Mouse (Mus musculus): ENCODE results near the gene Med12l. TPM values are rescaled to one million over a fixed set of nuclear protein-coding genes. Genes with fewer than 3 reads are reported as not detected.
"Not testable (repeated sequence)": the region's sequence is repeated elsewhere in the genome, so short reads cannot be mapped to it uniquely, and the experiment has no call there.

Gene Med12l
- polyA plus RNA-seq, 1 experiment from 2014 or later = 6.5 TPM

- no peak overlapping the region for H3K9ac ChIP-seq (replicated peaks; ENCODE audit: low read length)
- no peak for ATAC-seq (ENCODE audit: low FRiP score, low TSS enrichment)
Measured at GRCm38 (mm10) chr3:59131966-59132365, 126.3 kb downstream of the Med12l start.

GRCm38 (mm10) chr3:59133189-59133588, 127.6 kb downstream of the Med12l start:
- Histone ChIP-seq H3K27me3 (ENCODE audit: control insufficient read depth, insufficient read depth, low read length) (no peaks in the 10 kb centered on the region), H3K36me3 (ENCODE audit: control insufficient read depth, insufficient read depth, low read length) (no peaks in the 10 kb centered on the region), H3K4me1 (ENCODE audit: control insufficient read depth, insufficient read depth, low read length) (no peaks in the 10 kb centered on the region), H3K4me2 (ENCODE audit: low read length) (no peak overlapping the region), H3K4me3 (replicated peaks; ENCODE audit: low read depth, low read length) (no peak overlapping the region), H3K27ac (replicated peaks; ENCODE audit: low read depth, low read length) (no peak overlapping the region), H3K9me3 (ENCODE audit: control insufficient read depth, low read length) (no peaks in the 10 kb centered on the region), H3K9ac (replicated peaks; ENCODE audit: low read length) (no peak overlapping the region)
- ATAC-seq (ENCODE audit: low FRiP score, low TSS enrichment) = no peak
- no peak for DNase-seq
- 92% methylated on average over 5 of the region's 5 CpGs for WGBS

More at GRCm38 (mm10) chr3:59131966-59132365, 126.3 kb downstream of the Med12l start:
- no peaks in the 10 kb centered on the region for H3K36me3 ChIP-seq (ENCODE audit: control insufficient read depth, insufficient read depth, low read length)
- no peaks in the 10 kb centered on the region for H3K27me3 ChIP-seq (ENCODE audit: control insufficient read depth, insufficient read depth, low read length)
- H3K27ac ChIP-seq (replicated peaks; ENCODE audit: low read depth, low read length) = no peak overlapping the region
- no peaks in the 10 kb centered on the region for H3K4me1 ChIP-seq (ENCODE audit: control insufficient read depth, insufficient read depth, low read length)
- WGBS = 92% methylated on average over 4 of the region's 4 CpGs
- H3K4me3 ChIP-seq (replicated peaks; ENCODE audit: low read depth, low read length) = no peak overlapping the region
- DNase-seq = no peak
- H3K9me3 ChIP-seq (ENCODE audit: control insufficient read depth, low read length) = no peaks in the 10 kb centered on the region
- H3K4me2 ChIP-seq (ENCODE audit: low read length) = no peak overlapping the region

DNA sequence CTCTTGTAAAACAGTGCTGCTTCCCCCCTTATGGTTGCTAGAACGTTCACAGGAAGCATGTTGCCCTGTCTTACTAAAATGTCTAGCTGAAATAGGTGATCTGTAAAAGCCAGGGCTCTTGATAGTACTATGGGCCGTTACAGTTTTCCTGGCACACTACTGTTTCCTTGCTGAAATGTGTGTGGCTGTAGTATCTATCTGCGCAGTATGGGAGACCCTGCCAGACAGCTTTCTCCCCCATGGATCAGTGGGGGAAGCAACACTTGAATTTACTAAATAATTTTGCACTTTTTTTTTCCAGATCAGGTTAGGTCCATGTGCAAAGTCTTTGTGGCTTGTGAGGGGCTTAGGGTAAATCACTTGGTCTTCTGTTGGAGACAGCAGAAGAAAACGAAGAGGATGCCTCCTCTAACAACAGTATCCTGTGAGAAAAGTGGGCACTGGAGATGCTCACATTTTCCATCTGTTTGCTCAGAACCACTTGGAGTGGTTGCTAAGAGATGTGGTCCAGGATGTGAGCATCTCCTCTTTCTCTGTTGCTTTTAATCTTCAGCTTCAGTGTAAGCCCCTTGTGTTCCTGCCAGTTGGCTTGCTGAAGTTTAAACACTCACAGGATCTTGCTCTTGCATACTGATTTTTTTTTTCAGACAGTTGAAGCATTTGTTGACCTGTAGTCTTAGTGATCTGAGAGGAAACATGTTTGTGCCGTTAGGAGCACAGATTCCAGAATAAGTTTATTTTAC, 130.5 kb downstream of the Med12l start:
- no peak for ATAC-seq (ENCODE audit: low FRiP score, low TSS enrichment)
- no peak overlapping the region for H3K27ac ChIP-seq (replicated peaks; ENCODE audit: low read depth, low read length)
- no peaks in the 10 kb centered on the region for H3K4me1 ChIP-seq (ENCODE audit: control insufficient read depth, insufficient read depth, low read length)
- WGBS = 79% methylated on average over 5 of the region's 5 CpGs
- H3K9ac ChIP-seq (replicated peaks; ENCODE audit: low read length) = no peak overlapping the region
- no peaks in the 10 kb centered on the region for H3K27me3 ChIP-seq (ENCODE audit: control insufficient read depth, insufficient read depth, low read length)
- peak; percentile 17 for DNase-seq
- no peaks in the 10 kb centered on the region for H3K9me3 ChIP-seq (ENCODE audit: control insufficient read depth, low read length)
- H3K4me3 ChIP-seq (replicated peaks; ENCODE audit: low read depth, low read length) = no peak overlapping the region
- H3K4me2 ChIP-seq (ENCODE audit: low read length) = no peak overlapping the region
- no peaks in the 10 kb centered on the region for H3K36me3 ChIP-seq (ENCODE audit: control insufficient read depth, insufficient read depth, low read length)

- WGBS = 87% methylated on average over 12 of the region's 12 CpGs
Measured at GRCm38 (mm10) chr3:59138946-59139468, 133.4 kb downstream of the Med12l start.

GRCm38 (mm10) chr3:59139651-59140051, 134.0 kb downstream of the Med12l start:
- Histone ChIP-seq H3K4me1 (ENCODE audit: control insufficient read depth, insufficient read depth, low read length) (no peaks in the 10 kb centered on the region), H3K4me2 (ENCODE audit: low read length) (no peak overlapping the region), H3K36me3 (ENCODE audit: control insufficient read depth, insufficient read depth, low read length) (no peaks in the 10 kb centered on the region), H3K27me3 (ENCODE audit: control insufficient read depth, insufficient read depth, low read length) (no peaks in the 10 kb centered on the region), H3K9ac (replicated peaks; ENCODE audit: low read length) (no peak overlapping the region), H3K9me3 (ENCODE audit: control insufficient read depth, low read length) (no peaks in the 10 kb centered on the region), H3K27ac (replicated peaks; ENCODE audit: low read depth, low read length) (no peak overlapping the region), H3K4me3 (replicated peaks; ENCODE audit: low read depth, low read length) (no peak overlapping the region)
- DNase-seq (no peak), ATAC-seq (ENCODE audit: low FRiP score, low TSS enrichment) (no peak)

More at GRCm38 (mm10) chr3:59138946-59139468, 133.4 kb downstream of the Med12l start:
- Histone ChIP-seq H3K4me2 (ENCODE audit: low read length) (no peak overlapping the region), H3K4me3 (replicated peaks; ENCODE audit: low read depth, low read length) (no peak overlapping the region), H3K36me3 (ENCODE audit: control insufficient read depth, insufficient read depth, low read length) (no peaks in the 10 kb centered on the region), H3K27ac (replicated peaks; ENCODE audit: low read depth, low read length) (no peak overlapping the region), H3K9ac (replicated peaks; ENCODE audit: low read length) (no peak overlapping the region), H3K27me3 (ENCODE audit: control insufficient read depth, insufficient read depth, low read length) (no peaks in the 10 kb centered on the region), H3K4me1 (ENCODE audit: control insufficient read depth, insufficient read depth, low read length) (no peaks in the 10 kb centered on the region), H3K9me3 (ENCODE audit: control insufficient read depth, low read length) (no peaks in the 10 kb centered on the region)
- ATAC-seq (ENCODE audit: low FRiP score, low TSS enrichment) (no peak), DNase-seq (no peak)

- no peak overlapping the region for H3K27ac ChIP-seq (replicated peaks; ENCODE audit: low read depth, low read length)
- H3K27me3 ChIP-seq (ENCODE audit: control insufficient read depth, insufficient read depth, low read length) = no peaks in the 10 kb centered on the region
- WGBS = 89% methylated on average over 2 of the region's 2 CpGs
- no peak for ATAC-seq (ENCODE audit: low FRiP score, low TSS enrichment)
- H3K4me1 ChIP-seq (ENCODE audit: control insufficient read depth, insufficient read depth, low read length) = no peaks in the 10 kb centered on the region
- H3K9me3 ChIP-seq (ENCODE audit: control insufficient read depth, low read length) = no peaks in the 10 kb centered on the region
- H3K9ac ChIP-seq (replicated peaks; ENCODE audit: low read length) = no peak overlapping the region
- DNase-seq = no peak
- H3K4me2 ChIP-seq (ENCODE audit: low read length) = no peak overlapping the region
- no peaks in the 10 kb centered on the region for H3K36me3 ChIP-seq (ENCODE audit: control insufficient read depth, insufficient read depth, low read length)
- no peak overlapping the region for H3K4me3 ChIP-seq (replicated peaks; ENCODE audit: low read depth, low read length)
Measured at GRCm38 (mm10) chr3:59140115-59140514, 134.5 kb downstream of the Med12l start.

DNA sequence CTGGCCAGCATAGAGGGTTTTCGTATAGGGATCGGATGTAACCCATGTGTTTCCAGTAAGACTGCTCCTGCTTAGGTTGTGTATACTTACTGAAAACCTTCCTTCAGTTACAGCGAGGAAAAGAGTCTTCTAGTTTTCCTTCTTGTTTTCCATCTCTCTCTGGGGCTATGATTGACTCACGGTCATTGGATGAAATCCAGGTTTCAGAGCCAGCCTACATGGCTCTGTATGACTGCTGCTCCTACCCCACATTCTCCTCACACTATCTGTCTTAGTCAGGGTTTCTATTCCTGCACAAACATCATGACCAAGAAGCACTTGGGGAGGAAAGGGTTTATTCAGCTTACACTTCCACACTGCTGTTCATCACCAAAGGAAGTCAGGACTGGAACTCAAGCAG, 135.3 kb downstream of the Med12l start:
- WGBS = 99% methylated on average over 4 of the region's 4 CpGs
- not testable (repeated sequence) for H3K27me3 ChIP-seq (ENCODE audit: control insufficient read depth, insufficient read depth, low read length); H3K27ac ChIP-seq (replicated peaks; ENCODE audit: low read depth, low read length); H3K9ac ChIP-seq (replicated peaks; ENCODE audit: low read length); H3K4me2 ChIP-seq (ENCODE audit: low read length); H3K4me1 ChIP-seq (ENCODE audit: control insufficient read depth, insufficient read depth, low read length); DNase-seq; H3K9me3 ChIP-seq (ENCODE audit: control insufficient read depth, low read length); H3K36me3 ChIP-seq (ENCODE audit: control insufficient read depth, insufficient read depth, low read length); H3K4me3 ChIP-seq (replicated peaks; ENCODE audit: low read depth, low read length); ATAC-seq (ENCODE audit: low FRiP score, low TSS enrichment)

DNA sequence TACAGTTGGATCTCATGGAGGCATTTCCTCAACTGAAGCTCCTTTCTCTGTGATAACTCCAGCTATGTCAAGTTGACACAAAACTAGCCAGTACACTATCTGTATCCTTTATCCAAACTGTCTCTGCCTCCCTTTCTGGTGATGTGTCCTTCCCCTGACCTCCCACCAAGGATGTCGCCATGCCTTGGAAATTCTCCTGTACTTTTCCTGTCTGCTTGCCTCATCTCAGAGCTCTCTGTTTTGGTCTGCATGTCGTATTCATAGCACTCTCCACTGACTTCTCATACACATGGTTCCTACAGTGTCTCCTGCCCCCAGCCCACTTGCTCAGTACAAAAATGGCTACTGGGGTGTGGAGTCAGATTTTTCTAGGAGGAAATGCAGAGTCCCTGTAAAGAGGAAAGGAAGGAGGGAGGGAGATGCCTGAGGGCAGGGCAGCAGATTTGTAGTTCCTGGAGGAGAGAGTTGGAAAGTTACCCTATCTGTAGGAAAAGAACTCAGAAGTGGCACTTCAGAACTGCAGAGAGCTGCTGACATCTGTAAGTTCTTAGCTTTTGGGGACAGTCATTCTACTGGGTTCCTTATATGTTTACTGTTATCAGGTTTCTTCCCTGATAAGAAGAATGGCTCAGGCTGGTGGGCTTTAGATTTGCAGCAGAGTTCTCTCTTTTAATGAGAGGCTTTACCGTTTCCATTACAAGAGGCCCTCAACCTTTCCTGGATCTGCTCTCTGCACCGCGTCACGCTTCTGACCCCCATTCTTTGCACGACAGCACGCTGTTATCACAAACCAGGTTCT, 136.1 kb downstream of the Med12l start:
- H3K27me3 ChIP-seq (ENCODE audit: control insufficient read depth, insufficient read depth, low read length) = no peaks in the 10 kb centered on the region
- H3K4me1 ChIP-seq (ENCODE audit: control insufficient read depth, insufficient read depth, low read length) = no peaks in the 10 kb centered on the region
- no peaks in the 10 kb centered on the region for H3K9me3 ChIP-seq (ENCODE audit: control insufficient read depth, low read length)
- no peak overlapping the region for H3K4me3 ChIP-seq (replicated peaks; ENCODE audit: low read depth, low read length)
- ATAC-seq (ENCODE audit: low FRiP score, low TSS enrichment) (no peak), DNase-seq (no peak)
- no peak overlapping the region for H3K27ac ChIP-seq (replicated peaks; ENCODE audit: low read depth, low read length)
- no peaks in the 10 kb centered on the region for H3K36me3 ChIP-seq (ENCODE audit: control insufficient read depth, insufficient read depth, low read length)
- WGBS = 84% methylated on average over 8 of the region's 8 CpGs
- no peak overlapping the region for H3K9ac ChIP-seq (replicated peaks; ENCODE audit: low read length)
- no peak overlapping the region for H3K4me2 ChIP-seq (ENCODE audit: low read length)
